Mouse (Mus musculus) gonadal fat pad, adult 2 months (tissue): ENCODE data around the gene Calhm1. TPM values are rescaled to one million over a fixed set of nuclear protein-coding genes. Genes with fewer than 3 reads are reported as not detected.

Experiments used
- DNase-seq: peaks from one replicate; pipeline ENCODE4 v3.0.0-alpha.2; 2012; ENCODE audit warnings: low read depth
- polyA plus RNA-seq: library from polyadenylated mRNA; depleted of rRNA; stranded (reverse); fragments of >200 nt; gene quantifications from 2 replicates; pipeline ENCODE4 v1.2.3, GENCODE M21; 2012; rRNA removed

The Calhm1 gene
- polyA plus RNA-seq, result not detected in 2 replicates

DNA sequence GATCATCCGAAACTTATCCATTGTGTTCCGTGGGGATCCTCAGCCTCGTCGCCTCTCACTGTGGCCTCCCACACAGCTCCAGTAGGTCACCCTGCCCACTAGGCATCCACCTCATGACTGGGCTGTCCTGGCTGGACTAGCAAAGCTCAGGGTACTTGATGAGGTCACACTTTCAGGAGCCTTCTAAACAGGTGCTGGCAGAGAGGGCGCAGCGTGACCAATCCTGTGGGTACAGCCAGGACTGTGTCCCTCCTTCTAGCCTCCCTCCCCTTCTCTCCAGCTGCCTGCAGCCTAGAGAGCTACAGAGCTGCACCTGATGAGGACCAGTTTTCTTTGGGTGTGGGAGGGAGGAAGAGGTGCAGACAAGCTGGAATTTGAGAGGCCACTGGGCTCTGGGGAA is at the start of gene Calhm1:
Calhm1 (minus strand) TSS at position 101 of the 400 bp plus-strand sequence.
- no peak for DNase-seq

- DNase-seq, result no peak
Measured at GRCm38 (mm10) chr19:47192158-47192557, 48.1 kb upstream of the Calhm1 start.

GRCm38 (mm10) chr19:47188515-47189128 is 44.6 kb upstream of the Calhm1 start:
- no peak for DNase-seq

- DNase-seq, result no peak
Measured at GRCm38 (mm10) chr19:47186514-47187275, 42.6 kb upstream of the Calhm1 start.

- DNase-seq, result no peak
Measured at GRCm38 (mm10) chr19:47184736-47185135, 40.7 kb upstream of the Calhm1 start.

GRCm38 (mm10) chr19:47184221-47184620 is 40.2 kb upstream of the Calhm1 start:
- DNase-seq, result no peak

- DNase-seq, result no peak
Measured at GRCm38 (mm10) chr19:47180011-47180410, 36.0 kb upstream of the Calhm1 start.

- no peak for DNase-seq
Measured at GRCm38 (mm10) chr19:47179272-47179809, 35.3 kb upstream of the Calhm1 start.

DNA sequence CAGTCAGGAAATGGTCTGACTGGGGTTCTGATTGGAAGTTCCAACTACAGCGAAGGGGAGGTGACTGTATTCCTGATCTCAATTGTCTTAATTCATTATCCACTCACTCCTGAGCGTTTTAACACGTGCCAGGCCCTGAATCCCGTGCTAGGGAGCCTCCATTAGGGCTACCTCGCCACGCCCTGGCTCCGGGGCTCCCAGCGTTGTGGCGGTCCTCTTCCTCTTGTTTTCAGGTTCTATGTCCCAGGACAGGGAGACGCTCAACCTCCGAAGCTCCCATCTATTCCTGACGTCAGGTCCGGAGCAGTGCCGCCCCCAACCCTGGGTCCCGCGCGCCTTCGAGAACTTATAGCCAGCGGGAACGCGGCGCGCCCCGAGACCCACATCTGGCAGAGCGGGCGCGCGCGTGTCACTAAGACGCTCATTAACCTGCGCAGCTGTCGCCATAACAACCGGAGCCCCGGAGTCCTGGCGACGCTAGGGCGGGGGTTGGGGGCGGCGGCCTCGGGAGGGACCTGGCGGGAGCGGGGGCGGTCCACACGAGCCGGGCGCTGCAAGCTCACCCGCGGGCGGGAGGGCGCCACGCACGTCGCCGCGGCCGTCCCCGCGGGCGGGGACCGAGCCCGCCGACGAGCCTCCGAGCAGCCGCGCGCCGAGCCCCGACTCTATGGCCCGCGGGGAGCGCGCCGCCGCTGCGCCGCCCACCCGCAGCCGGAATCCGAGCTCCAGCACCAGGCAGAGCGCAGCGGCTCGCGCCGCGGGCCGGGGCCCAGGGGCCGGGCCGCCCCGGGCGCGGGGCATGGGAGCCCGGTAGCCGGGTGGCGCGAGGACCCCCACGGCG is 34.6 kb upstream of the Calhm1 start, which contains the start of gene Neurl1a:
Neurl1a (plus strand) TSS at position 390 of the 841 bp plus-strand sequence.
- DNase-seq, result no peak

GRCm38 (mm10) chr19:47178001-47178400 is 33.9 kb upstream of the Calhm1 start:
- no peak for DNase-seq

- DNase-seq, result no peak
Measured at GRCm38 (mm10) chr19:47176916-47177505, 33.0 kb upstream of the Calhm1 start.

DNA sequence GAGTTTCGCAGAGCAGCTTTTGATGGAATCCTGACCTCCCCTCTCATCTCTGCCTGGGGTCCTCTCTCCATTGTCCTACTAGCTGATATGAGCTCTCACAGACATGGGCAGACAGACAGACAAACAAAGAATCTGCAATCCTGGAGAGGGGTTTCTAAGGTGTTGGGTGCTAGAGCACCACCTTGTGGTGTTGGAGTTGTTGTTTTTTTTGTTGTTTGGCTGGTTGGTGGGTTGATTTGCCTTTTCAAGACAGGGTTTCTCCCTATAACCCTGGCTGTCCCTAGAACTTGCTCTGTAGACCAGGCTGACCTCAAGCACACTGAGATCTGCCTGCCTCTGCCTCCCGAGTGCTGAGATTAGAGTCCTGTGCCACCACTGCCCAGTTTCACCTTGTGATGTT is 31.4 kb upstream of the Calhm1 start:
- no peak for DNase-seq

DNA sequence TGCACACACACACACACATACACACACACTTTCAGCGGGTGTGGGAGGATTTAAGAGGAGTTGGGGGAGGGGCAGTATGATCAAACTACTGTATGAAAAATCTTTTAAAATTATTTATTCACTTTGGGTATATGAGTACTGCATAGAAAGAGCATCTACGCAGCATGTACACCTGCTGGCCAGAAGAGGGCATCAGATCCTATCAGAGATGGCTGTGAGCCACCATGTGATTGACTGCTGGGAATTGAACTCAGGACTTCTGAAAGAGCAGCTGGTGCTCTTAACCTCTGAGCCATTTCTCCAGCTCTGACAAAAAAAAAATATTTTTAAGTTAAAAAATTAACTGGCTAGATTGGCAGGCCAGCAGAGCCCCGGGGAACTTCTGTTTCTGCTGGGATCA is 30.5 kb upstream of the Calhm1 start:
- DNase-seq, result no peak

DNA sequence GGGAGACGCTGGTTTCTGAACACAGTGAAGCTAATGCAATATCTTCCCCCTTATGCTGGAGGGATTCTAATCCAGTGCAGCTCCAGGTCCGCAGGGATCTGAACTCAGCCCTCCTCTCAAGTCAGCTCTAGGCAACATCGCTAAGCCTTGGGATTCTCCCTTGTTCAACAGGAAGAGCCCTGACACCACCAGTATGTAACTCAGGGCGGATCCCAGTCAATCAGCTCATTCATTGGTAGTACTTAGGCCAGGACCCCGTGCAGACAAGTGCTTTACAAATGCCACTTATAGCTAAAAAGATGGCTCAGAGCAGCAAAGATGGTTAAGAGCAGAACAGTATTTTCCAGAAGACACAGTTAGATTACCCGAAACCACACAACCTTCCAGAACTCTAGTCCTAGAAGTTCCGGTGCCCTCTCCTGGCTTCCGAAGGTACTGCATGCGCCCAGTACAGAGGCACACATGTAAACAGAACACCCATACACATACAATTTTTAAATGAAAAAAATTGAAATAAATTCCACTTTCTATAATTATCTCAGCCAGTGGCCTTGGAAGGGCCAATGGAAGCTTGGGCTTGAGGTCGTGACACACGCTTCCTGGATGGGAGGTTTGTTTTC is 24.8 kb upstream of the Calhm1 start:
- DNase-seq, result no peak

GRCm38 (mm10) chr19:47168223-47168622 is 24.2 kb upstream of the Calhm1 start:
- DNase-seq, result no peak

DNA sequence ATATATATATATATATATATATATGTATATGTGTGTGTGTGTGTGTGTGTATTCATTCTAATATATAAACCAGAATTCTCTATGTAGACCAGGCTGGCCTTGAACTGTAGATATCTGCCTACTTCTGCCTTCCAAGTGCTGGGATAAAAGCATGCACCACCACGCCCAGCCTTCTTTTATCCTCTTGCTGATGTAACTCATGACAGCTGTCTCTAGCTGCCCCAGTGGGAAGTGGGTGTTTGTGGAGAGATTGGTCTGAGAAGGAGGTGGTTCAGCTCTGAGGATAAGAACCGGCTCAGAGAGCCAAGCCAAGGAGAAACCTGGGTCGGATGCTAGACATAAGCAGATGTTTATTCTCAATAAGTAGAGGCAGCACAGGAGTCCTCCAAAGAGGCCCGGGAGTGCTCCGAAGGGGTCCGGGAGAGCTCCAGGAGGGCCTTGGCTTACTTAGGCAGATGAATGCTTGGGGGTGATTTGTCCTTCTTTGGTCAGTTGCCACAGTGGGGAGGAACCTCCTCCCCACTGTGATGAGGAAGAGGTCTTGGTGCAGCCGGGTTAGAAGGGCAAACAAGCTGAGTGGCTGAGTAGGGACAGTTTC is 23.7 kb upstream of the Calhm1 start:
- DNase-seq, result no peak

DNA sequence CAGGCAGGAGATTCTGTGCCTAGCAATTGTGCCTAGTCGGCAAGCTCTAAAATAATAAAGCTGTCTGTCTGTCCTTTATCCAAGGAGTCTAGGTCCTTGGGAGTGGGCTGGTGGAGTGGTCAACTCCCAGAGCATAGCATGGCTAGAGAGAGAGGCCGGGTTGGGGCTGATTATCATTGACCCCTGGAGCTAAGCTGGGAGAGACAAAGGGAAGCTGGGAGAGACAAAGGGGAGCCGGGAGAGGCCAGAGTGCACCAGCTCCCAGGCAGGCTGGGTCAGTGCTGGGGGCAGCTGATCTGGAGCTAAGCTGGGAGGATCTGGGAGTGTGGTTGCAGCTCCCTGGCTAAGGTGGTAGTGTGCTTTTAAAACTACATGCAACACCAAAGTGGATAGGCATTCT is 22.7 kb upstream of the Calhm1 start:
- no peak for DNase-seq

DNA sequence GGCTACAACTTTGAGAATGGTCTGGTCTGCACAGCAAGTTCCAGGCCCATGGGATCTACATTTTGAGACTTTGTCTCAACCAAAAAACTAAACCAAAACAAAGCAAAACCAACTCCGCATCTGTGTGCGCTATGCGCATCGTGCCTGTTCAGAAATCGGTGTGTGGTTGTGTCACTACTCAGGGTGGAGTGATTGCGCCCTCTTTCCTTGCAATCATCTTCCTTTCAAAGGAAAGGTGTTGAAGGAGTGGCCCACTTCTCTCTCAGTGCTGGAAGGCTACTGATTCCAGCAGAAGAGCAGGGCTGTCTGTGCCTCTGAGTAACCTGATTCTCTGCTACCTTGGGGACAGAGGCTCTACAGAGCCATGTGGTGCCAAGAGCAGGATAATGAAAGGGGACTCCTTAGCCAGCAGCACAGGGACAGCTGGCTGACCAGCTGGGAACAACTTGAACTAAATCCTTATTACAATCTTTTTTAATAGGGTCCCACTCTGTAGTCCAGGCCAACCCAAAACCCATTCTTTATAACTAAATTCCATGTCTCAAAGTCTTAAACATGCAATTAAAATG is 19.2 kb upstream of the Calhm1 start:
- no peak for DNase-seq

DNA sequence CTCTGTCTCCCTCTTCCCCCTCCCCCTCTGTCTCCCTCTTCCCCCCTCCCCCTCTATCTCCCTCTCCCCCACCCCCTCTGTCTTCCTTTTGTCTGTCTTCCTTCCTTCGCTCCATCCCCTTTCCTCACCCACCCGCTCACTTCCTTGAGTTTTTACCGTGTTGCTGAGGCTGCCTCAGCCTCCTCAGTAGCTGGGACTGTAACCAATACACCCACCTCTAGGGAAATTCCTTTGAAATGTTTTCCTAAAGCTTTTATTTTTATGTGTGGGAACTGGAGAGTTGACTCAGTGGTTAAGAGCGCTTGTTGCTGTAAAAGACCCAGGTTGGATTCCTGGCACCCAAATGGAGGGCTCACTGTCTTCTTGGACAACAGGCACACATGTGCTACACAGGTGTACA is 17.6 kb upstream of the Calhm1 start:
- no peak for DNase-seq

GRCm38 (mm10) chr19:47157664-47158063 is 13.6 kb upstream of the Calhm1 start, which contains the start of gene Calhm3:
Calhm3 (minus strand) TSS chr19:47157764.
- DNase-seq, result no peak
